Mouse (Mus musculus) forebrain, embryonic 13.5 days (tissue): ENCODE data around the gene Rsph4a. TPM values are rescaled to one million over a fixed set of nuclear protein-coding genes. Genes with fewer than 3 reads are reported as not detected.
"Not testable (repeated sequence)": the region's sequence is repeated elsewhere in the genome, so short reads cannot be mapped to it uniquely, and the experiment has no call there.

Experiments
- ATAC-seq: fragments of 200-750 bp; cut with Nextera tagmentation; 2 replicates; pipeline ENCODE4 v1.8.0; 2017
- H3K27ac ChIP-seq: fragments of 300-500 bp; sonication (generic); 2 replicates; pipeline ENCODE4 v1.5.1; 2015; ENCODE audit warnings: inconsistent platforms, mild to moderate bottlenecking, moderate library complexity
- H3K27me3 ChIP-seq: fragments of 300-500 bp; sonication (generic); 2 replicates; pipeline ENCODE4 v1.6.1; 2015; ENCODE audit warnings: mild to moderate bottlenecking, inconsistent platforms
- H3K36me3 ChIP-seq: fragments of 300-500 bp; sonication (generic); 2 replicates; pipeline ENCODE4 v1.6.1; 2015; ENCODE audit warnings: mild to moderate bottlenecking, inconsistent platforms; ENCODE audit not compliant: poor library complexity, severe bottlenecking
- H3K4me1 ChIP-seq: fragments of 300-500 bp; sonication (generic); 2 replicates; pipeline ENCODE4 v1.6.1; 2015; ENCODE audit warnings: inconsistent platforms
- H3K4me2 ChIP-seq: fragments of 300-500 bp; sonication (generic); 2 replicates; pipeline ENCODE4 v1.6.1; 2015; ENCODE audit warnings: inconsistent platforms, mild to moderate bottlenecking, moderate library complexity
- H3K4me3 ChIP-seq: fragments of 300-500 bp; sonication (generic); 2 replicates; pipeline ENCODE4 v1.5.1; 2015; ENCODE audit warnings: mild to moderate bottlenecking, inconsistent platforms
- H3K9ac ChIP-seq: fragments of 300-500 bp; sonication (generic); 2 replicates; pipeline ENCODE4 v1.6.1; 2015; ENCODE audit warnings: mild to moderate bottlenecking, inconsistent platforms
- H3K9me3 ChIP-seq: fragments of 300-500 bp; sonication (generic); replicated peaks from 2 replicates; pipeline ENCODE4 v1.6.1; 2016; ENCODE audit warnings: inconsistent platforms
- WGBS: fragments of 180-500 bp; shearing (Covaris S2); methylation state at CpG from one replicate; pipeline ENCODE4 v1.1.7; 2015; 5-methylcytosine and 5-hydroxymethylcytosine counted together
- polyA plus RNA-seq: library from polyadenylated mRNA; unstranded; fragments of >200 nt; fragmentation: Nextera tagmentation; extraction: Ambion mirVana; gene quantifications from 2 replicates; pipeline ENCODE4 v1.2.1, GENCODE M21; 2015

Rsph4a gene
- 0.34 and 0.52 TPM in 2 replicates for polyA plus RNA-seq

DNA sequence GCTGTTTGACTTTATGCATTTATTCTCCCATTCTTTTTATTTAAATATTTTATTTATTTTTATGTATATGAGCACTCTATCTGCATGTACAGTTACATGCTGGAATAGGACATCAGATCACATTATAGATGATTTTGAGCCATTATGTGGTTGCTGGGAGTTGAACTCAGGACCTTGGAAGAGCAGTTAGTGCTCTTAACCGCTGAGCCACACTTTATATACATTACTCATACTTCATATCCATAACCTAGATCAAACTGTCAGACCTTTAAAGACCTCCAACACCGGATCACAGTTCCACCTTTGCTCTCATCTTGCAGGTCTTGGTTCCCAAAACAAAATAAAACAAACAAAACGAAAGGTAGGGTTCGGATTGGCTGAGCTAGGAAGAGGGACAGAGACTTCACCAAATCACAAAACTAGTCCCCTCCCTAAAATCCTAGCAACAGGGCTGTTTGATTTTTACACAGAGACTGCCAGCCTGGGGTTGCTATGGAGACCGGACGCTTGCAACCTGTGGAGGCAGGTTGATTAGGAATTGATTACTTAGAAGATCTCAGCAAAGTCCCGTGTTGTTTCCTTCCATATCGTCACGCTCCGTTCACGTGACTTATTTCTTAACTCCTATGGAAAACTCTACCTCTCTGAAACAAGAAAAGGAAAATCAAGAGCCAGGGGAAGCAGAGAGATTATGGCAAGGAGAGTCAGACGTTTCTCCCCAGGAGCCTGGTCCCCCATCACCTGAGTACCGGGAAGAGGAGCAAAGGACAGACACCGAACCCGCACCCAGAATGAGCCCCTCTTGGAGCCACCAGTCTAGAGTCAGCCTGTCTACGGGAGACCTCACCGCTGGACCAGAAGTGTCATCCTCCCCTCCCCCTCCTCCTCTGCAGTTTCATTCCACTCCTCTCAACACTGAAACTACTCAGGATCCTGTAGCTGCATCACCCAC lies at the start of gene Rsph4a:
Gene Rsph4a, plus strand, starts transcription at position 582 of the 952 bp plus-strand sequence.
- peak within 1 kb of the TSS; percentile 62 for H3K4me2 ChIP-seq
- peak; percentile 100 for ATAC-seq
- WGBS: 6% methylated on average over 17 of the region's 17 CpGs
- no peak within 1 kb of the TSS for H3K27ac ChIP-seq
- H3K27me3 ChIP-seq: no peaks in the 10 kb centered on the region
- H3K9me3 ChIP-seq: no peaks in the 10 kb centered on the region
- H3K9ac ChIP-seq: peak within 1 kb of the TSS; percentile 38
- H3K4me1 ChIP-seq: peaks cover 6% of the 10 kb centered on the region; the same call in 1 of the 2 replicates
- peak within 1 kb of the TSS; percentile 38 for H3K4me3 ChIP-seq
- no peaks in the 10 kb centered on the region for H3K36me3 ChIP-seq

DNA sequence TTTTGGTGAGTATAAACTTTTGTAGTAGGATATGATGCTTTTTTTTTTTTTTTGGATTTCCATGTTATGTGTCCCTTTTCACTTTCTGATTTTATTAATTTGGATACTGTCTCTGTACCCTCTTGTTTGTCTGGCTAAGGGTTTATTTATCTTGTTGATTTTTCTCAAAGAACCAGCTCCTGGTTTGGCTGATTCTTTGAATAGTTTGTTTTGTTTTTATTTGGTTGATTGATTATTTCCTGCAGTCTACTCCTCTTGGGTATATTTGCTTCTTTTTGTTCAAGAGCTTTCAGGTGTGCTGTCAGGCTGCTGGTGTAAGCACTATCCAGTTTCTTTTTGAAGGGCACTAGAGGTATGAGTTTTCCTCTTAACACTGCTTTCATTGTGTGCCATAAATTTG lies 47.5 kb upstream of the Rsph4a start, which contains the start of gene Sult3a1:
Gene Sult3a1, plus strand, starts transcription at position 301 of the 400 bp plus-strand sequence.
- no peak for ATAC-seq

DNA sequence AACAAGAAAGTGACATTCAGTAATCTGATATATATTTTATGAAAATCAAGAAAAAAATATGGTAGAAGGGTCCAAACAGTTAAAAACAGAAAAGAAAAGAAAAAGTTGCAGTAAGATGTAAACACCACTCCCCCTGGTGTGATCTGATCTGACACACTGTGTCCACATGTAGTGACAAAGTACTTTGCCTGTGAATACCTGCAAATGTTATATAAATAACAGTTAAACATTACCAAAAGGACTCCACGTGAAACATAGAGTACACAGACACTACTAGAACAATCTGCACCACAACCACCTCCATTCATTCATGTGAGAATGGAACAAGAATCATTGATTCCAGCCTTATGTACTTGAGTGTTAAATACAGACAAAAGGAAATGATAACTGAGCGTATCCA lies 38.9 kb upstream of the Rsph4a start:
- no peak overlapping the region for H3K4me2 ChIP-seq
- no peaks in the 10 kb centered on the region for H3K36me3 ChIP-seq
- no peak overlapping the region for H3K4me3 ChIP-seq
- H3K9ac ChIP-seq: no peak overlapping the region
- no peaks in the 10 kb centered on the region for H3K9me3 ChIP-seq
- no peaks in the 10 kb centered on the region for H3K4me1 ChIP-seq
- no peaks in the 10 kb centered on the region for H3K27me3 ChIP-seq
- ATAC-seq: no peak
- H3K27ac ChIP-seq: no peak overlapping the region
- WGBS: 85% methylated on average over 2 of the region's 2 CpGs

More for the DNA sequence above, 47.5 kb upstream of the Rsph4a start, which contains the start of gene Sult3a1:
- Histone ChIP-seq H3K9me3 (no peaks in the 10 kb centered on the region), H3K4me1 (no peaks in the 10 kb centered on the region), H3K27ac (no peak within 1 kb of the TSS), H3K27me3 (no peaks in the 10 kb centered on the region), H3K36me3 (no peaks in the 10 kb centered on the region), H3K9ac (no peak within 1 kb of the TSS), H3K4me2 (no peak within 1 kb of the TSS), H3K4me3 (no peak within 1 kb of the TSS)

DNA sequence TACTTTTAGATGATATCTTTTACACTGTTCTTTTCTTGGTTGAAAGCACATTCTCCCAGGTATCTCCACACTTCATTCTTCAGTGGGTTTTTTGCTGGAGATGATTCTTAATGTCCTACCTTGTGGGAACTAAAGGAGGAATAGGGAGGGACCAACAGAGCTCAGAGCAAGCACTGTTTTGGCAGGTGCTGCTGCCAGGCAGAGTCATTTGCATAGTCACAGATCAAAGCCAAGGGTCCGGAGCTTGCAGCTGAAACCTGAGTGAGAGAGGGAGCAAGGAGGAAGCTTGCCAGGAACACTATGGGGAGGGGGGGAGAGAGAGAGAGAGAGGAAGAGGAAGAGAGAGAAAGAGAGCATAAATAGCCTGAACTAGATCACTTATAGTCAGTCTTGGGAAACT lies 34.5 kb upstream of the Rsph4a start:
- H3K4me1 ChIP-seq: no peaks in the 10 kb centered on the region
- H3K36me3 ChIP-seq: no peaks in the 10 kb centered on the region
- 25% methylated on average over 1 of the region's 1 CpGs for WGBS
- no peaks in the 10 kb centered on the region for H3K27me3 ChIP-seq
- ATAC-seq: no peak
- no peak overlapping the region for H3K27ac ChIP-seq
- H3K4me3 ChIP-seq: no peak overlapping the region
- H3K9me3 ChIP-seq: 0 out of 2 replicates have a peak, but pooled peaks cover 3% of the 10 kb centered on the region
- no peak overlapping the region for H3K4me2 ChIP-seq
- H3K9ac ChIP-seq: no peak overlapping the region

DNA sequence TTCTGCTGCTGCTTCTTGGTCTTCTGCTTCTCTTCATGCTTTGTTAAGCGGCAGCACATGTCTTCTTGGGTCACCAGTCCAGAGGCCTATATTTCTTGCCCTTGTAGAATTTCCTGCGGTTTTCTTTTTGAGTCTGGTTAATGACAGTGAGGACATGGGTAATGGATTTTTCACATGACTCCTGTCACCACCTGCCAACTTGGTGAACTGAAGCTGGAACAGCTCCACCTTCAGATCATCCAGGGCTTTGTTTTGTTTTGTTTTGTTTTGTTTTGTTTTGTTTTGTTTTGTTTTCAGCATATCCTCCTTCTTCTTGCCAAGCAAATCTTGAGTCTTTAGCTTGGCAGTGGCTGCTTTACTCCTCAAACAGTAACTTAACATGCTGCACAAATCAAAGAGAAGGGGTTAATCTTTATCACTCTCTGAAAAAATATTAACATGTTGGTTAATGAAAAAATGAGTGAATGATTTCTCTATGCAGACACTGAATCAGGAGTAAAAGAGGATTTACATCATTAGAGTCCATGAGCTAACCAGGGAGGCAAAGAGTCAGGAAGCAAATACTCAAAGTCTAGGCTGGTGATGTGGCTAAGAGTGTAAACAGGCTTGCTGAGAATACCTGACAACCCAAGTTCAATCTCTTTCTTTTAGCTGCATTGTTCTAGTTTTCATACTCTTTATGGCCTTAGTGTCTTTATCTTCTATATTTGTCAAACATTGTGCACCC lies 32.1 kb upstream of the Rsph4a start:
- Histone ChIP-seq H3K4me2 (no peak overlapping the region), H3K4me3 (no peak overlapping the region), H3K27ac (no peak overlapping the region), H3K9ac (no peak overlapping the region), H3K27me3 (no peaks in the 10 kb centered on the region), H3K4me1 (no peaks in the 10 kb centered on the region), H3K36me3 (no peaks in the 10 kb centered on the region), H3K9me3 (0 out of 2 replicates have a peak, but pooled peaks cover 3% of the 10 kb centered on the region)
- ATAC-seq: no peak
- 87% methylated on average over 2 of the region's 2 CpGs for WGBS

DNA sequence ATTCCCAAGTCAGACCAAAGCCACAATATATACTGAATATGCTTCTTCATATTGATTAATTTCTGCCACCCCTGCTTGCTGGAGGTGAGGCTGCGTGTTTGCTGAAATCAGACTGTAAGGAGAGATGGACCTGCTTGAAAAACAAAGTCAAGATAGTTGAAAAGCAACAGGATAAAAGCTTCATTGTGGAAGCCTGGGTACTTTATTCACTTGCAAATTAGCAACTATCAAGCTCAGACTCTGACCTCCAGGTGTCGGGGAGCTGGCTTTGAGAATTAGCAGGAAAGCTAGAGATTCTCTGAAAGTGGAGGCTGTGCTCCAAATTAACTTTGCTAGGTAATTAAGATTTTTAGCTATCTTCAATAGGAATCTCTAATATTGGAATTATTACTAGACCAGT lies 22.5 kb upstream of the Rsph4a start:
- H3K9ac ChIP-seq, H3K4me3 ChIP-seq, ATAC-seq, H3K4me2 ChIP-seq, H3K27me3 ChIP-seq, H3K4me1 ChIP-seq, H3K27ac ChIP-seq, H3K36me3 ChIP-seq, H3K9me3 ChIP-seq: not testable (repeated sequence)
- WGBS: 69% methylated on average over 2 of the region's 2 CpGs

DNA sequence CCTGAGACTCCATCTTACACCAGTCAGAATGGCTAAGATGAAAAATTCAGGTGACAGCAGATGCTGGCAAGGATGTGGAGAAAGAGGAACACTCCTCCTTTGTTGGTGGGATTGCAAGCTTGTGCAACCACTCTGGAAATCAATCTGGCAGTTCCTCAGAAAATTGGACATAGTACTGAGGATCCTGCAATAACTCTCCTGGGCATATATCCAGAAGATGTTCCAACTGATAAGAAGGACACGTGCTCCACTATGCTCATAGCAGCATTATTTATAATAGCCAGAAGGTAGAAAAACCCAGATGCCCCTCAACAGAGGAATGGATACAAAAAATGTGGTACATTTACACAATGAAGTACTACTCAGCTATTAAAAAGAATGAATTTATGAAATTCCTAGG lies 3.4 kb upstream of the Rsph4a start:
- H3K27ac ChIP-seq, H3K27me3 ChIP-seq, H3K36me3 ChIP-seq, H3K4me2 ChIP-seq, H3K9ac ChIP-seq, H3K4me1 ChIP-seq, ATAC-seq, H3K4me3 ChIP-seq, H3K9me3 ChIP-seq: not testable (repeated sequence)
- 83% methylated on average over 1 of the region's 1 CpGs for WGBS

DNA sequence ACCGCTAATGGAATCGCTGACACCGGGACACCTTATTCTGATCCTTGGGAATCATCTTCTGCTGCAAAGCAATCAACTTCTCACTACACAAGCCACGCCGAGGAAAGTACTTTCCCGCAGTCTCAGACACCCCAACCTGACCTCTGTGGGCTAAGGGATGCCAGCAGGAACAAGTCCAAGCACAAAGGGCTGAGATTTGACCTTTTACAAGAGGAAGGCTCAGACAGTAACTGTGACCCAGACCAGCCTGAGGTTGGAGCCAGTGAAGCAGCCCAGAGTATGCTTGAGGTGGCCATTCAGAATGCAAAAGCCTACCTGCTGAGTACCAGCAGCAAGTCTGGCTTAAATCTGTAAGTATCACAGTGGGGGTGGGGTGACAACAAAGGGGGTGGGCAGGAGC lies 578 bp downstream of the Rsph4a start:
- Histone ChIP-seq H3K9ac (peak overlapping the region; percentile 38; the same call in 1 of the 2 replicates), H3K9me3 (no peaks in the 10 kb centered on the region), H3K4me1 (peaks cover 6% of the 10 kb centered on the region; the same call in 1 of the 2 replicates), H3K4me2 (peak overlapping the region; percentile 62), H3K27me3 (no peaks in the 10 kb centered on the region), H3K36me3 (no peaks in the 10 kb centered on the region), H3K4me3 (peak overlapping the region; percentile 38), H3K27ac (no peak overlapping the region)
- 4% methylated on average over 6 of the region's 6 CpGs for WGBS
- peak; percentile 23; the same call in 1 of the 2 replicates for ATAC-seq

DNA sequence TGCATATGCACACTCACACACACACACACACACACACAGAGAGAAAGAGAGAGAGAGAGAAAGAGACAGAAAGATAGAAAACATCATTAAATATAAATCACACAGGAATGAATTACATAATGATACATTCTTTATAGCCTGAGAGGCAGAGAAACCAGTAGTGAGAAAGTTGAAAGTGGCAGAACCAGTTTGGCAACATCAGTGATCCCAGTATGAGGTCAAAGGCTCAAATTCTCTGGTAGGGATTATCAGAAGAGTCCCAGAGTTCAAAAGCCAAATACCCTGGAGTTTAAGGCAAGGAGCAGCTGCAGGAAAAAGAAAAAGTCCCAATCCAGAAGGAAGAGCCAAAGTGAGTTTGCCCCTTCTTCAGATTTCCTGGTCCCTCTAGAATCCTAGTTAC lies 35.8 kb downstream of the Rsph4a start:
- H3K27ac ChIP-seq: no peak overlapping the region
- no peaks in the 10 kb centered on the region for H3K27me3 ChIP-seq
- no peaks in the 10 kb centered on the region for H3K4me1 ChIP-seq
- H3K9me3 ChIP-seq: no peaks in the 10 kb centered on the region
- H3K4me3 ChIP-seq: no peak overlapping the region
- no peak overlapping the region for H3K4me2 ChIP-seq
- H3K9ac ChIP-seq: no peak overlapping the region
- H3K36me3 ChIP-seq: peaks cover 72% of the 10 kb centered on the region
- ATAC-seq: no peak

DNA sequence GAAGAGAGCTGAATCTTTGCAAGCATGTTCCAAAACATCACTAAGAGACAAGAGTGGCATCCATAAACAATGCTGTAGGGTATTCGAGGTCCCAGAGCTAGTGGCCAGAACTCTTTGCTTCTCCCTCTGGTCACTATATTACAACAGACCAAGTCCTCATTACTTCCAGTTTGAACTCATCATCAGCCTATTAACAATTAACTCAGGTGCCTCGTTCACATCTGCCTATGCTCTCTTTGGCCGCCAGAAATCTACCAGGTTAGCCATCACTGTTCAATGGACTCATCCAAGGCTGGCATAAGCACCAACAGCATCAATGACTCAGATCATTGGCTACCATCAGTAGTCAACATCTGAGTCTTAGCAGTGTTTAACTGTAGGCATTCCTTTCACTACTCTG lies 40.5 kb downstream of the Rsph4a start:
- no peak overlapping the region for H3K27ac ChIP-seq
- peaks cover 15% of the 10 kb centered on the region for H3K4me1 ChIP-seq
- WGBS: 94% methylated on average over 3 of the region's 3 CpGs
- no peak overlapping the region for H3K9ac ChIP-seq
- H3K9me3 ChIP-seq: no peaks in the 10 kb centered on the region
- no peak for ATAC-seq
- H3K27me3 ChIP-seq: no peaks in the 10 kb centered on the region
- H3K4me3 ChIP-seq: no peak overlapping the region
- peaks cover 48% of the 10 kb centered on the region for H3K36me3 ChIP-seq
- H3K4me2 ChIP-seq: no peak overlapping the region

DNA sequence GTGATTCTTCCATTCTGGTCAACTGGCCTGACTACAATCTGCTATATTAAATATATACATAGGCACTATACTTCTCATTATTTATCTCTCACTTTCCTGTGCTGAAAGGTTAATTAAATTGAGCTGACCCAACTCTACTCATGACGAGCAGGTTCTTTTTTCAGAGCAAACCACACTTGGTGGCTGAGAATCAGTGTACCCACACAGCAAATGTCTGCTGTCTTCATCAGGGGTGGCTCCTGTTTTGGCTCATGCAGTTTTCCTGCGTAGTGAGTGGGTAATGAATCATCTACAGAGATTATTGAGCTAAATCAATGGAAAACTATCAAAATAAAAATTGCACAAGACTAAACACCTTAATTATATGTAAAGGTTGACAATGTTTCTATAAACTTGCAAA lies 41.4 kb downstream of the Rsph4a start:
- Histone ChIP-seq H3K9ac (no peak overlapping the region), H3K27ac (no peak overlapping the region), H3K4me3 (no peak overlapping the region), H3K9me3 (no peaks in the 10 kb centered on the region), H3K27me3 (no peaks in the 10 kb centered on the region), H3K4me1 (peaks cover 18% of the 10 kb centered on the region), H3K36me3 (peaks cover 41% of the 10 kb centered on the region), H3K4me2 (no peak overlapping the region)
- ATAC-seq: no peak
- 85% methylated on average over 2 of the region's 2 CpGs for WGBS
